Mouse (Mus musculus) left cerebral cortex, postnatal 4 days (tissue): ENCODE results near the gene Hip1. TPM values are rescaled to one million over a fixed set of nuclear protein-coding genes. Genes with fewer than 3 reads are reported as not detected.
"Not testable (repeated sequence)": the region's sequence is repeated elsewhere in the genome, so short reads cannot be mapped to it uniquely, and the experiment has no call there.

Experiments
- DNase-seq: peaks from one replicate; pipeline ENCODE4 v3.0.0-alpha.2; 2022
- intact Hi-C: fragments of 180-260 bp; cut with DNase I; formaldehyde crosslinking; loops from one replicate; pipeline ENCODE4 v1.15.1; 2025
- microRNA-seq: library from miRNA; unstranded; fragments of <30 nt; microRNA quantifications from one replicate; pipeline ENCODE4 v1.2.0, GENCODE M21; 2022
- total RNA-seq, 2 experiments: library from RNA; stranded (reverse); gene quantifications; 2 replicates each; pipeline ENCODE4 v1.2.3; 2021

Gene Hip1
- total RNA-seq, 2 experiments from 2014 or later, result 99.7 to 102 TPM

- intact Hi-C loops, result no loop called here
- DNase-seq, result no peak
Observed at GRCm38 (mm10) chr5:135380681-135381080, 164.2 kb downstream of the Hip1 start.

- DNase-seq, result no peak
- intact Hi-C loops, result loop anchor here (10.0 kb wide), 1 partner anchor 152 kb away; no protein-coding TSS in a partner anchor
Observed at GRCm38 (mm10) chr5:135376341-135376740, 168.6 kb downstream of the Hip1 start.

GRCm38 (mm10) chr5:135375167-135375566 is 169.8 kb downstream of the Hip1 start:
- DNase-seq, result peak; percentile 61
- intact Hi-C loops, result loop anchor here (10.0 kb wide), 1 partner anchor 150 kb away; no protein-coding TSS in a partner anchor

- DNase-seq, result no peak
- intact Hi-C loops, result loop anchor here (10.0 kb wide), 1 partner anchor 149 kb away; no protein-coding TSS in a partner anchor
Observed at GRCm38 (mm10) chr5:135373601-135374000, 171.3 kb downstream of the Hip1 start.

- intact Hi-C loops, result loop anchor here (10.0 kb wide), 1 partner anchor 146 kb away; no protein-coding TSS in a partner anchor
- DNase-seq, result no peak
Observed at GRCm38 (mm10) chr5:135371195-135371594, 173.7 kb downstream of the Hip1 start.

GRCm38 (mm10) chr5:135369787-135370654 is 174.9 kb downstream of the Hip1 start, which contains the start of gene Nsun5:
Gene Nsun5 (plus strand): TSS chr5:135369953.
- intact Hi-C loops, result loop anchor here (10.0 kb wide), 1 partner anchor 145 kb away; no protein-coding TSS in a partner anchor
- DNase-seq, result peak; percentile 97

- DNase-seq, intact Hi-C loops: not testable (repeated sequence)
Observed at GRCm38 (mm10) chr5:135369196-135369595, 175.7 kb downstream of the Hip1 start.

- intact Hi-C loops, result no loop called here
Observed at GRCm38 (mm10) chr5:135368312-135368711, 176.6 kb downstream of the Hip1 start.

GRCm38 (mm10) chr5:135367841-135368240 is 177.1 kb downstream of the Hip1 start:
- no peak for DNase-seq
- intact Hi-C loops, result no loop called here

More at GRCm38 (mm10) chr5:135368312-135368711, 176.6 kb downstream of the Hip1 start:
- no peak for DNase-seq

- peak; percentile 39 for DNase-seq
- intact Hi-C loops, result no loop called here
Observed at GRCm38 (mm10) chr5:135363540-135363939, 181.4 kb downstream of the Hip1 start.

- intact Hi-C loops, result no loop called here
- no peak for DNase-seq
Observed at GRCm38 (mm10) chr5:135362572-135362971, 182.3 kb downstream of the Hip1 start.

GRCm38 (mm10) chr5:135359772-135360171 is 185.1 kb downstream of the Hip1 start:
- DNase-seq, result no peak
- intact Hi-C loops, result no loop called here

GRCm38 (mm10) chr5:135357556-135357955 is 187.4 kb downstream of the Hip1 start:
- no peak for DNase-seq
- intact Hi-C loops, result no loop called here

Small RNA genes within 50 kb of the gene (microRNA-seq; reads per million reads assigned to microRNA genes)
- not detected for gene Mir7033

Other genes with a start within 250 kb of the Hip1 start
- under 1 TPM; 0.42 to 0.64 TPM for gene Fkbp6, start 195.1 kb downstream of the Hip1 start, total RNA-seq
- gene Trim50, start 191.8 kb downstream of the Hip1 start, total RNA-seq, result not detected
- gene Nsun5, start 175.2 kb downstream of the Hip1 start, total RNA-seq, result 10 to 100 TPM; 31.2 to 34.1 TPM
- gene Pom121, start 150.6 kb downstream of the Hip1 start, total RNA-seq, result 10 to 100 TPM; 44.9 to 45.4 TPM
- not detected for gene Ccl26, start 18.4 kb upstream of the Hip1 start, total RNA-seq
- gene Ccl24, start 27.9 kb upstream of the Hip1 start, total RNA-seq, result under 1 TPM in 1 of 2 experiments, not detected in 1; 0.52 TPM
- 10 to 100 TPM; 53.8 to 68.7 TPM for gene Rhbdd2, start 87.5 kb upstream of the Hip1 start, total RNA-seq
- 10 to 100 TPM; 77.3 to 80.5 TPM for gene Por, start 124.9 kb upstream of the Hip1 start, total RNA-seq
- 10 to 100 TPM; 44.4 to 47.0 TPM for gene Tmem120a, start 199.3 kb upstream of the Hip1 start, total RNA-seq
- not detected for gene Styxl1, start 233.3 kb upstream of the Hip1 start, total RNA-seq
- 100 to 1,000 TPM; 359 to 370 TPM for gene Mdh2, start 233.4 kb upstream of the Hip1 start, total RNA-seq